Mouse (Mus musculus): ENCODE measurements around the gene Vmac. TPM values are rescaled to one million over a fixed set of nuclear protein-coding genes. Genes with fewer than 3 reads are reported as not detected.

The Vmac gene
- polyA plus RNA-seq, 1 experiment from 2014 or later = 14.1 TPM

DNA sequence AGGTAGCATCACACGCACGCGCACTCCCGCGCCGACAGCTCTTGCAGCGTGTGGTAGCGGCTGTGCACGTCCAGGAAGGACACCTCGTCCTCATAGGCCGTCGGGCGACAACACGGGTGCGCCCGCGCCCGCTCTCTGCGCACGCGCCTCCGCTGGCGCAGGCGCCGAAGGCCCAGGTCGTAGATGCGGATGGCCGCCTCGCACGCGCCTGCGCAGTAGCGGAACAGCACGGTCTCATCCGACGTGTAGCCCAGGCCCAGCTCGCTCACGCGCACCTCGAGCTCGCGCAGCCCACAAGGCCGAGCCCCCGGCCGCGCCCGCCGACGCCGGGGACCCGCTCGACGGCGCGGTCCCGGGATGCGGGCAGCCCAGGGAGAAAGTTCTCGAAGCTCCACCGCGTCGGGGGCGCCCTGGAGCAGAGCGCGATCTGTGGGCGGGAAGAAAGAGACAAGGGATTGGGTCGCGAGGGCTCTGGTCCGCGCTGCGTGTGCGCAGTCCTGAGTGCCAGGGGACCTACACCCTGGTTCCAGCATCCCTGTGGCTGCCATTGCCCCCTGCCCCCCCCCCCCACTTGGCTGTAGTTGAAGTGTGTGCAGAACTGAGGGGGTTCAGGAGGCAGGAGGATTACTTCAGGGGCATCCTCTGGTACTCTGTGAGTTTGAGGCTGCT, 33.7 kb upstream of the Vmac start:
- peak overlapping the region; percentile 32 for H3K9ac ChIP-seq (ENCODE audit: low read length)
- ATAC-seq (replicated peaks; ENCODE audit: low FRiP score) = peak; percentile 71
- peak overlapping the region; percentile 16; the same call in 1 of the 2 replicates for H3K4me3 ChIP-seq (ENCODE audit: low read depth, low read length)
- 25% methylated on average over 71 of the region's 71 CpGs for WGBS
- DNase-seq (ENCODE audit: low spot score) = peak; percentile 81
- peaks cover 56% of the 10 kb centered on the region for H3K27me3 ChIP-seq (ENCODE audit: control insufficient read depth, insufficient read depth, low read length)
- H3K27ac ChIP-seq (ENCODE audit: low read depth, low read length) = no peak overlapping the region
- no peaks in the 10 kb centered on the region for H3K9me3 ChIP-seq (ENCODE audit: control insufficient read depth, low read length)
- peak overlapping the region; percentile 41; the same call in 1 of the 2 replicates for H3K4me2 ChIP-seq (ENCODE audit: low read depth, low read length, severe bottlenecking)
- no peaks in the 10 kb centered on the region for H3K36me3 ChIP-seq (ENCODE audit: control insufficient read depth, insufficient read depth, low read length)
- H3K4me1 ChIP-seq (replicated peaks; ENCODE audit: control insufficient read depth, insufficient read depth, low read length) = 0 out of 2 replicates have a peak, but pooled peaks cover 3% of the 10 kb centered on the region

DNA sequence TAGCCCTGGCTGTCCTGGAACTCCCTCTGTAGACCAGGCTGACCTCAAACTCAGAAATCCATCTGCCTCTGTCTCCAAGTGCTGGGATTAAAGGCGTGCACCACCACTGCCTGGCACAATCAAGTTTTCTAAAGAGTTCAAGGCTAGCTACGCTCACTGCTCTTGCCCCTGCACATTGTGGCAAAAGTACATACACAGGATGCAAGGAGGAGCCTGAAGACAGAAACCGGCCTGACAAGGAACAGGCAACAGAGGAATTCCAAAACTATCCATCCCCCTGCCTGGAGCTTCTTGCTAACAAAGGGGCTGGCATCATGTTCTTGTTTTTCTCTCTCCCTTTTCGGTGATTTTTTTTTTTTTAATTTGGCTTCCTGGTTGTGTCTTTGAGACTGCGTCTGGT, 26.4 kb upstream of the Vmac start:
- Histone ChIP-seq H3K4me3 (ENCODE audit: low read depth, low read length) (no peak overlapping the region), H3K27ac (ENCODE audit: low read depth, low read length) (no peak overlapping the region), H3K36me3 (ENCODE audit: control insufficient read depth, insufficient read depth, low read length) (no peaks in the 10 kb centered on the region), H3K9me3 (ENCODE audit: control insufficient read depth, low read length) (no peaks in the 10 kb centered on the region), H3K27me3 (ENCODE audit: control insufficient read depth, insufficient read depth, low read length) (no peaks in the 10 kb centered on the region), H3K9ac (ENCODE audit: low read length) (no peak overlapping the region), H3K4me1 (replicated peaks; ENCODE audit: control insufficient read depth, insufficient read depth, low read length) (no peaks in the 10 kb centered on the region), H3K4me2 (ENCODE audit: low read depth, low read length, severe bottlenecking) (no peak overlapping the region)
- DNase-seq (ENCODE audit: low spot score) = no peak
- 70% methylated on average over 5 of the region's 5 CpGs for WGBS
- no peak for ATAC-seq (replicated peaks; ENCODE audit: low FRiP score)

- DNase-seq (ENCODE audit: low spot score) = no peak
- H3K9me3 ChIP-seq (ENCODE audit: control insufficient read depth, low read length) = no peaks in the 10 kb centered on the region
- 81% methylated on average over 17 of the region's 17 CpGs for WGBS
- no peak for ATAC-seq (replicated peaks; ENCODE audit: low FRiP score)
- H3K27me3 ChIP-seq (ENCODE audit: control insufficient read depth, insufficient read depth, low read length) = no peaks in the 10 kb centered on the region
- H3K4me1 ChIP-seq (replicated peaks; ENCODE audit: control insufficient read depth, insufficient read depth, low read length) = no peaks in the 10 kb centered on the region
- no peak overlapping the region for H3K4me2 ChIP-seq (ENCODE audit: low read depth, low read length, severe bottlenecking)
- no peak overlapping the region for H3K9ac ChIP-seq (ENCODE audit: low read length)
- no peak overlapping the region for H3K27ac ChIP-seq (ENCODE audit: low read depth, low read length)
- no peak overlapping the region for H3K4me3 ChIP-seq (ENCODE audit: low read depth, low read length)
- H3K36me3 ChIP-seq (ENCODE audit: control insufficient read depth, insufficient read depth, low read length) = no peaks in the 10 kb centered on the region
Observed at GRCm38 (mm10) chr17:56740788-56741160, 23.0 kb upstream of the Vmac start.

DNA sequence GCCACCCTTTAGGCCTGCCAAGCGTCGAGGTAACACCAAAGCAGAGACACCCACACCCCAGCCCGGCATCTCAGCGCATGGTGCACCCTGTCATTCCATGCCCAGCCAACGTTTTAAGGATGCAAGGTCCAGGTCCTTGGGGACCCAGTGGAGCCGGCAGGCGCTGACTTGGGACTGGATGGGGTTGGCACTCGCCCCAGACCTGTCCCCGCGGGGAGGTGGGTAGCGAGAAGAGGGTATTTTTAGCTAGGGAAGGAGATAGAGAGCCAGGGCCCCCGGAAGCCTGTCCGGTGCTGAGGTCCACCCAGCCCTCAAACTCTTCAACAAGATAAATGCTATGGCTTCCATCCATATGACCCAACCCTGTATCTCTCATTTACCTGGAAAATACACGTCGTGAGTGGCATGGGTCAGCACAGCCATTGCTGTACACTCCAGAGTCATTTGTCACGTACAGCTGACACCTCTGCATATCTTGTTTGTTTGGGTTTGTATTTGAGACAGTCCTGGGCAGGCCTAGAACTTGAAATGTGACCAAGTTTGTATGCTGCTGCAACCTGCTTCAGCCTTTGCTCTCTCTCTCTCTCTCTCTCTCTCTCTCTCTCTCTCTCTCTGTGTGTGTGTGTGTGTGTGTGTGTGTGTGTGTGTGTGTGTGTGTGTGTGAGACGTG, 22.4 kb upstream of the Vmac start:
- H3K4me1 ChIP-seq (replicated peaks; ENCODE audit: control insufficient read depth, insufficient read depth, low read length) = no peaks in the 10 kb centered on the region
- WGBS = 86% methylated on average over 17 of the region's 17 CpGs
- no peak for ATAC-seq (replicated peaks; ENCODE audit: low FRiP score)
- H3K9me3 ChIP-seq (ENCODE audit: control insufficient read depth, low read length) = no peaks in the 10 kb centered on the region
- no peak for DNase-seq (ENCODE audit: low spot score)
- H3K4me2 ChIP-seq (ENCODE audit: low read depth, low read length, severe bottlenecking) = no peak overlapping the region
- H3K27ac ChIP-seq (ENCODE audit: low read depth, low read length) = no peak overlapping the region
- no peaks in the 10 kb centered on the region for H3K27me3 ChIP-seq (ENCODE audit: control insufficient read depth, insufficient read depth, low read length)
- no peak overlapping the region for H3K4me3 ChIP-seq (ENCODE audit: low read depth, low read length)
- no peak overlapping the region for H3K9ac ChIP-seq (ENCODE audit: low read length)
- H3K36me3 ChIP-seq (ENCODE audit: control insufficient read depth, insufficient read depth, low read length) = no peaks in the 10 kb centered on the region

DNA sequence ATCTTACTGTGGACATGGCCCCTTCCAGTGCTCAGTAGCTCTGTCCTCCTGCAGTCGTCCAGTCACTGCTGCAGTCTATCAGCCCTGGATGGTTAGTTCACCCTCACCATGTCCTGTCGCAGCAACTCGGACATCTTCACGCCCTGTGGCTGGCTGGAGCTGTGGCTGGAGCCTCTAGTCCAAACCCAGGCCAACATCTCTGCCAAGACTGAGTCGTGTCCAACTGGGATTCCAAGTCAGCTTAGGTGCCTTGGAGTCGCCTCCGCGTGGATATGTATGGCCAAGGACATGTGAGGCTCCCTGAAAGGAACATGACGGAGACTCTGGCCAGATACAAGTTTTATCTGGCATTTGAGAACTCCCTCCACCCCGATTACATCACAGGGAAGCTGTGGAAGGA, 20.4 kb upstream of the Vmac start:
- Histone ChIP-seq H3K27ac (ENCODE audit: low read depth, low read length) (no peak overlapping the region), H3K4me1 (replicated peaks; ENCODE audit: control insufficient read depth, insufficient read depth, low read length) (no peaks in the 10 kb centered on the region), H3K4me2 (ENCODE audit: low read depth, low read length, severe bottlenecking) (no peak overlapping the region), H3K27me3 (ENCODE audit: control insufficient read depth, insufficient read depth, low read length) (no peaks in the 10 kb centered on the region), H3K9me3 (ENCODE audit: control insufficient read depth, low read length) (no peaks in the 10 kb centered on the region), H3K9ac (ENCODE audit: low read length) (no peak overlapping the region), H3K4me3 (ENCODE audit: low read depth, low read length) (no peak overlapping the region), H3K36me3 (ENCODE audit: control insufficient read depth, insufficient read depth, low read length) (no peaks in the 10 kb centered on the region)
- no peak for DNase-seq (ENCODE audit: low spot score)
- WGBS = 80% methylated on average over 10 of the region's 10 CpGs
- no peak for ATAC-seq (replicated peaks; ENCODE audit: low FRiP score)

DNA sequence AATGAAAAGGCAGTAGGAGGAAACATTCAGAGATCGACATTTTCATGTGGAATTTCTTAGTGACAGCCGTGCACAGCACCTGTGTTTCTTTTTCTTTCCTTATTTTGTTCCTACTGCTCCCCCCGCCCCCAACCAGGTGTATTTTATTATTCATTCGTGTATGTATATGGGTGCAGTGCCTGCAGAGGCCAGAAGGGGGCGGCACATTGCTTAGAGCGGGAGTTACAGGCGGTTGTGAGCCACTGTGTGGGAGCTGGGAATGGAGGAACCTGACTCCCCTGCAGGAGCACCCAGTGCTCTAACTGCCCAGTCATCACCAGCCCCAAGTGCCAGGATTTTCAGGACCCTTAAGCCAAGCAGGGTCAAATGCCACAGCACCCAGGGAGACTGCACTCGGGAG, 18.7 kb upstream of the Vmac start:
- H3K9me3 ChIP-seq (ENCODE audit: control insufficient read depth, low read length) = no peaks in the 10 kb centered on the region
- no peaks in the 10 kb centered on the region for H3K4me1 ChIP-seq (replicated peaks; ENCODE audit: control insufficient read depth, insufficient read depth, low read length)
- no peaks in the 10 kb centered on the region for H3K27me3 ChIP-seq (ENCODE audit: control insufficient read depth, insufficient read depth, low read length)
- WGBS = 54% methylated on average over 8 of the region's 8 CpGs
- no peak overlapping the region for H3K27ac ChIP-seq (ENCODE audit: low read depth, low read length)
- ATAC-seq (replicated peaks; ENCODE audit: low FRiP score) (no peak), DNase-seq (ENCODE audit: low spot score) (no peak)
- no peaks in the 10 kb centered on the region for H3K36me3 ChIP-seq (ENCODE audit: control insufficient read depth, insufficient read depth, low read length)
- H3K9ac ChIP-seq (ENCODE audit: low read length) = no peak overlapping the region
- H3K4me2 ChIP-seq (ENCODE audit: low read depth, low read length, severe bottlenecking) = no peak overlapping the region
- H3K4me3 ChIP-seq (ENCODE audit: low read depth, low read length) = no peak overlapping the region

GRCm38 (mm10) chr17:56729656-56730055, 11.8 kb upstream of the Vmac start:
- Histone ChIP-seq H3K4me3 (ENCODE audit: low read depth, low read length) (no peak overlapping the region), H3K4me2 (ENCODE audit: low read depth, low read length, severe bottlenecking) (no peak overlapping the region), H3K27me3 (ENCODE audit: control insufficient read depth, insufficient read depth, low read length) (no peaks in the 10 kb centered on the region), H3K27ac (ENCODE audit: low read depth, low read length) (no peak overlapping the region), H3K4me1 (replicated peaks; ENCODE audit: control insufficient read depth, insufficient read depth, low read length) (peaks cover 5% of the 10 kb centered on the region; the same call in 1 of the 2 replicates), H3K36me3 (ENCODE audit: control insufficient read depth, insufficient read depth, low read length) (no peaks in the 10 kb centered on the region), H3K9ac (ENCODE audit: low read length) (no peak overlapping the region), H3K9me3 (ENCODE audit: control insufficient read depth, low read length) (no peaks in the 10 kb centered on the region)
- DNase-seq (ENCODE audit: low spot score) = no peak
- ATAC-seq (replicated peaks; ENCODE audit: low FRiP score) = no peak
- 39% methylated on average over 2 of the region's 2 CpGs for WGBS

GRCm38 (mm10) chr17:56729151-56729550, 11.3 kb upstream of the Vmac start:
- ATAC-seq (replicated peaks; ENCODE audit: low FRiP score) (no peak), DNase-seq (ENCODE audit: low spot score) (no peak)
- Histone ChIP-seq H3K9me3 (ENCODE audit: control insufficient read depth, low read length) (no peaks in the 10 kb centered on the region), H3K4me3 (ENCODE audit: low read depth, low read length) (no peak overlapping the region), H3K36me3 (ENCODE audit: control insufficient read depth, insufficient read depth, low read length) (no peaks in the 10 kb centered on the region), H3K27ac (ENCODE audit: low read depth, low read length) (no peak overlapping the region), H3K4me2 (ENCODE audit: low read depth, low read length, severe bottlenecking) (no peak overlapping the region), H3K9ac (ENCODE audit: low read length) (no peak overlapping the region), H3K4me1 (replicated peaks; ENCODE audit: control insufficient read depth, insufficient read depth, low read length) (peaks cover 5% of the 10 kb centered on the region; the same call in 1 of the 2 replicates), H3K27me3 (ENCODE audit: control insufficient read depth, insufficient read depth, low read length) (no peaks in the 10 kb centered on the region)
- WGBS = 71% methylated on average over 6 of the region's 6 CpGs

GRCm38 (mm10) chr17:56728117-56728516, 10.3 kb upstream of the Vmac start:
- WGBS = 54% methylated on average over 12 of the region's 12 CpGs
- Histone ChIP-seq H3K4me2 (ENCODE audit: low read depth, low read length, severe bottlenecking) (no peak overlapping the region), H3K36me3 (ENCODE audit: control insufficient read depth, insufficient read depth, low read length) (peaks cover 2% of the 10 kb centered on the region; the same call in 1 of the 2 replicates), H3K4me1 (replicated peaks; ENCODE audit: control insufficient read depth, insufficient read depth, low read length) (peaks cover 5% of the 10 kb centered on the region; the same call in 1 of the 2 replicates), H3K9me3 (ENCODE audit: control insufficient read depth, low read length) (no peaks in the 10 kb centered on the region), H3K4me3 (ENCODE audit: low read depth, low read length) (no peak overlapping the region), H3K9ac (ENCODE audit: low read length) (no peak overlapping the region), H3K27me3 (ENCODE audit: control insufficient read depth, insufficient read depth, low read length) (no peaks in the 10 kb centered on the region), H3K27ac (ENCODE audit: low read depth, low read length) (no peak overlapping the region)
- ATAC-seq (replicated peaks; ENCODE audit: low FRiP score) = no peak
- no peak for DNase-seq (ENCODE audit: low spot score)

All from forebrain, embryonic 11.5 days (tissue).